Mouse (Mus musculus) left cerebral cortex, adult 2 months (tissue): ENCODE results near the gene Ebf4. TPM values are rescaled to one million over a fixed set of nuclear protein-coding genes. Genes with fewer than 3 reads are reported as not detected.
"Not testable (repeated sequence)": the region's sequence is repeated elsewhere in the genome, so short reads cannot be mapped to it uniquely, and the experiment has no call there.

Experiments used
- DNase-seq, 2 experiments: peaks; one replicate each; pipeline ENCODE4 v3.0.0; 2021 to 2022; ENCODE audit warnings: low spot score in 2 of 2, mixed read lengths in 1 of 2; ENCODE audit errors: extremely low spot score in 1 of 2
- H3K27ac ChIP-seq: fragments of 200-600 bp; 2 replicates; pipeline ENCODE4 v1.8.1; 2022
- H3K4me3 ChIP-seq: fragments of 200-600 bp; 2 replicates; pipeline ENCODE4 v1.8.1; 2022
- CTCF ChIP-seq: fragments of 200-600 bp; IDR thresholded peaks from 2 replicates; pipeline ENCODE4 v1.8.1; 2022; ENCODE audit warnings: antibody characterized with exemption, mild to moderate bottlenecking, moderate library complexity
- intact Hi-C: fragments of 180-260 bp; cut with DNase I; formaldehyde crosslinking; loops from one replicate; pipeline ENCODE4 v1.15.1; 2025
- total RNA-seq, 2 experiments: library from RNA; stranded (reverse); gene quantifications; 2 replicates each; pipeline ENCODE4 v1.2.3; 2021

Ebf4 gene
- total RNA-seq, 2 experiments from 2014 or later = 9.7 to 9.8 TPM

- Histone ChIP-seq H3K4me3 (no peak overlapping the region), H3K27ac (no peak overlapping the region)
- no peak for TF ChIP-seq CTCF
- DNase-seq = no peak
- intact Hi-C loops = no loop called here
These were observed 63.9 kb downstream of the Ebf4 start for GRCm38 (mm10) chr2:130358852-130359251.

- no peak overlapping the region for H3K4me3 ChIP-seq
- intact Hi-C loops = loop anchor here (2.0 kb wide), 1 partner anchor 72 kb away; no protein-coding TSS in a partner anchor
- TF ChIP-seq CTCF = peak; percentile 69
These were observed 67.6 kb downstream of the Ebf4 start for GRCm38 (mm10) chr2:130362511-130363026.

GRCm38 (mm10) chr2:130365211-130366094, 70.5 kb downstream of the Ebf4 start:
- DNase-seq = no peak
- Histone ChIP-seq H3K4me3 (no peak overlapping the region), H3K27ac (no peak overlapping the region)
- intact Hi-C loops = no loop called here
- no peak for TF ChIP-seq CTCF

More at GRCm38 (mm10) chr2:130362511-130363026, 67.6 kb downstream of the Ebf4 start:
- no peak overlapping the region for H3K27ac ChIP-seq
- peak; percentile 47 to 49 for DNase-seq

GRCm38 (mm10) chr2:130367386-130367785, 72.4 kb downstream of the Ebf4 start:
- H3K4me3 ChIP-seq = no peak overlapping the region
- no peak overlapping the region for H3K27ac ChIP-seq
- TF ChIP-seq CTCF = no peak
- no peak for DNase-seq
- intact Hi-C loops = no loop called here

GRCm38 (mm10) chr2:130373026-130373425, 78.1 kb downstream of the Ebf4 start:
- DNase-seq, intact Hi-C loops, H3K27ac ChIP-seq: not testable (repeated sequence)

GRCm38 (mm10) chr2:130374951-130375350, 80.0 kb downstream of the Ebf4 start:
- no peak for DNase-seq
- intact Hi-C loops = no loop called here
- TF ChIP-seq CTCF = no peak
- H3K4me3 ChIP-seq = no peak overlapping the region
- H3K27ac ChIP-seq = no peak overlapping the region

More at GRCm38 (mm10) chr2:130373026-130373425, 78.1 kb downstream of the Ebf4 start:
- not testable (repeated sequence) for H3K4me3 ChIP-seq

- H3K27ac ChIP-seq = no peak overlapping the region
- DNase-seq = no peak
- intact Hi-C loops = no loop called here
- no peak for TF ChIP-seq CTCF
- no peak overlapping the region for H3K4me3 ChIP-seq
These were observed 88.2 kb downstream of the Ebf4 start for GRCm38 (mm10) chr2:130383205-130383604.

GRCm38 (mm10) chr2:130383895-130384294, 88.9 kb downstream of the Ebf4 start:
- no peak for DNase-seq
- intact Hi-C loops = no loop called here
- Histone ChIP-seq H3K4me3 (no peak overlapping the region), H3K27ac (no peak overlapping the region)
- no peak for TF ChIP-seq CTCF

- no peak for TF ChIP-seq CTCF
- no peak overlapping the region for H3K27ac ChIP-seq
- no peak for DNase-seq
- H3K4me3 ChIP-seq = no peak overlapping the region
- intact Hi-C loops = no loop called here
These were observed 91.2 kb downstream of the Ebf4 start for GRCm38 (mm10) chr2:130386212-130386611.

GRCm38 (mm10) chr2:130388796-130389195, 93.8 kb downstream of the Ebf4 start:
- intact Hi-C loops = no loop called here
- no peak overlapping the region for H3K4me3 ChIP-seq

GRCm38 (mm10) chr2:130390993-130391625, 96.1 kb downstream of the Ebf4 start:
- Histone ChIP-seq H3K27ac (no peak overlapping the region), H3K4me3 (no peak overlapping the region)
- no peak for DNase-seq
- intact Hi-C loops = no loop called here
- TF ChIP-seq CTCF = no peak

More at GRCm38 (mm10) chr2:130388796-130389195, 93.8 kb downstream of the Ebf4 start:
- DNase-seq = no peak
- peak; percentile 14; the same call in 1 of the 2 replicates for TF ChIP-seq CTCF
- H3K27ac ChIP-seq = no peak overlapping the region

- TF ChIP-seq CTCF = no peak
- H3K4me3 ChIP-seq = no peak overlapping the region
- no peak overlapping the region for H3K27ac ChIP-seq
- intact Hi-C loops = no loop called here
- DNase-seq = no peak
These were observed 97.9 kb downstream of the Ebf4 start for GRCm38 (mm10) chr2:130392836-130393235.
